Mouse (Mus musculus): ENCODE measurements around the gene Erlin1.

Gene Erlin1

GRCm38 (mm10) chr19:44055173-44055826, 14.3 kb downstream of the Erlin1 start:
- DNase-seq = no peak

GRCm38 (mm10) chr19:44050388-44050787, 19.2 kb downstream of the Erlin1 start:
- no peak for DNase-seq

- peak; percentile 66 for DNase-seq
These were observed 20.3 kb downstream of the Erlin1 start for GRCm38 (mm10) chr19:44049282-44049681.

GRCm38 (mm10) chr19:44045847-44046246, 23.7 kb downstream of the Erlin1 start:
- no peak for DNase-seq

GRCm38 (mm10) chr19:44042121-44042520, 27.5 kb downstream of the Erlin1 start:
- no peak for DNase-seq

- DNase-seq = no peak
These were observed 36.2 kb downstream of the Erlin1 start for GRCm38 (mm10) chr19:44033396-44033795.

GRCm38 (mm10) chr19:44032046-44032744, 37.4 kb downstream of the Erlin1 start:
- peak; percentile 59 for DNase-seq

GRCm38 (mm10) chr19:44030024-44030423, 39.6 kb downstream of the Erlin1 start:
- DNase-seq = no peak

GRCm38 (mm10) chr19:44028972-44029371, 40.6 kb downstream of the Erlin1 start, which contains the start of gene Cyp2c23:
Gene Cyp2c23 (minus strand): TSS chr19:44029208.
- DNase-seq = no peak

- no peak for DNase-seq
These were observed 42.5 kb downstream of the Erlin1 start for GRCm38 (mm10) chr19:44026956-44027530.

- DNase-seq = no peak
These were observed 44.5 kb downstream of the Erlin1 start for GRCm38 (mm10) chr19:44024921-44025585.

GRCm38 (mm10) chr19:44023066-44023465, 46.5 kb downstream of the Erlin1 start:
- no peak for DNase-seq

GRCm38 (mm10) chr19:44021502-44021901, 48.1 kb downstream of the Erlin1 start:
- peak; percentile 82 for DNase-seq

- no peak for DNase-seq
These were observed 49.8 kb downstream of the Erlin1 start for GRCm38 (mm10) chr19:44019739-44020138.

GRCm38 (mm10) chr19:44013862-44014261, 55.7 kb downstream of the Erlin1 start:
- DNase-seq = no peak

- DNase-seq = no peak
These were observed 60.8 kb downstream of the Erlin1 start for GRCm38 (mm10) chr19:44008784-44009183.

GRCm38 (mm10) chr19:44007186-44007585, 62.4 kb downstream of the Erlin1 start:
- no peak for DNase-seq

- no peak for DNase-seq
These were observed 64.6 kb downstream of the Erlin1 start for GRCm38 (mm10) chr19:44005025-44005424.

- no peak for DNase-seq
These were observed 65.3 kb downstream of the Erlin1 start for GRCm38 (mm10) chr19:44004261-44004660.

GRCm38 (mm10) chr19:44000720-44001119, 68.9 kb downstream of the Erlin1 start:
- DNase-seq = no peak

GRCm38 (mm10) chr19:44000061-44000460, 69.5 kb downstream of the Erlin1 start:
- no peak for DNase-seq

GRCm38 (mm10) chr19:43998802-43999527, 70.6 kb downstream of the Erlin1 start:
- no peak for DNase-seq

GRCm38 (mm10) chr19:43998101-43998500, 71.5 kb downstream of the Erlin1 start:
- no peak for DNase-seq

Measured in kidney, postnatal 14 days (tissue).